Mouse (Mus musculus): ENCODE results near the gene Myl6b.

DNA sequence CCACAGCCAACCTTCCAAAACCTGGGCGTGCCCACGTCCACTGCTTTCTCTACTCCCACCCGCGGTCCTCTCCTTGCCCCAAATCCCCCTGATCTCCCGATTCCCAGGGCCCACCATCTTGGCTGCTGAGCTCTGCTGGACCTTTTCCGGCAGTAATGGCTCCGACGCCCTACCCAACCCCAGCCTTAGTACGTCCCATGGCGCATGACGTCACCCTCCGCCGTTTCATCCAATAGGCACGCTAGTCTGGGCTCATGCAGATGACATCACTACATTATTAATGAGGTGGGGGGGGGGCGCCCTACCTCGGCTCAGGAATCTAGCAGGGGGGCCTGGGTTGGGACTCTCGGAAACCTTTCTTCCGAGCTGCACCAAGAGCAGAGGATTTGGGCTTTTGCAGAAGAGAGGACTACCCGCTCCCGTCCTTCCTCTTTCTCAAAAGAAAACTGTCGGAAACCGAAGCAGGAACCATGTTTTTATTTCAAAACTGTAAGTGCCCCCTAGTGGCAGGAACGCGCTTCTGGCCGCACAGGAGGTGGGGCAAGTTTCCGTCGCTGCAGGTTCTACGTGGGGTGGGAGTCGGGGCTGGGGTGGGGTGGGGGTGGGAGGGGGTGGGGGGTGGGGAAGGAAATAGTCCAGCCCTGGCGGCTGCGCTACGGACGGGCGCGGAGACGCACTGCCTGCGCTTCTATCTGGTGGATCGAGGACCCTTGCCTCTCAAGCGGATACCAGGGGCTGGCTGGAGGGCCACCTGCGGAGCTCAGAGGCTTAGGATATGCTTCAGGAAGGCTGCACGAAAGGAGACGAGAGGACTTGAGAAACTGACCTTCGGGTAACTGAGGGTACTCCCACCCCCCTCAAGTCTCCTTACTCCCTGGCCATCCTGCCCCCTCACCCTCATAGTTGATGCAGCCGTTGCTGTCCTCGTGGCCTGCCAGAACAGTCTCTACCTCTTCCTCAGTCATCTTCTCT is 4.5 kb downstream of the Myl6b start, which contains the start of gene Myl6:
- peak; percentile 66; the same call in 1 of the 2 replicates for TF ChIP-seq ELF1 (IDR thresholded peaks at IDR 0.05; ENCODE audit: low read depth, low read length)
- TF ChIP-seq POLR2A (IDR thresholded peaks at IDR 0.05; ENCODE audit: low read depth, low read length) = peak; percentile 95
- peak; percentile 20 to 74; a peak in 3 of 4 replicates for TF ChIP-seq CTCF (conservative IDR thresholded peaks at IDR 0.05 in 1 of 2, IDR thresholded peaks at IDR 0.05 in 1 of 2; ENCODE audit: low read depth in 2 of 2, low read length in 2 of 2)
- no peak for TF ChIP-seq UBTF (IDR thresholded peaks at IDR 0.05; ENCODE audit: low read depth, low read length)
- no peak for TF ChIP-seq EP300 (IDR thresholded peaks at IDR 0.05; ENCODE audit: low read length)
- TF ChIP-seq MYC (IDR thresholded peaks at IDR 0.05; ENCODE audit: low read depth, low read length) = 0 out of 2 replicates have a peak, but pooled peaks have one; percentile 12
- TF ChIP-seq HCFC1 (IDR thresholded peaks at IDR 0.05; ENCODE audit: low read depth, low read length) = peak; percentile 75
- TF ChIP-seq SIN3A (IDR thresholded peaks at IDR 0.05; ENCODE audit: low read length) = peak; percentile 72
- peak; percentile 67 for TF ChIP-seq MAX (IDR thresholded peaks at IDR 0.05; ENCODE audit: low read length)
- no peak; the same call in 1 of the 2 replicates for TF ChIP-seq BHLHE40 (IDR thresholded peaks at IDR 0.05; ENCODE audit: low read depth, low read length)
- no peak for TF ChIP-seq MAFK (IDR thresholded peaks at IDR 0.05; ENCODE audit: insufficient replicate concordance, low read length)
- peak; percentile 78; the same call in 1 of the 2 replicates for TF ChIP-seq ZMIZ1 (IDR thresholded peaks at IDR 0.05; ENCODE audit: low read depth, low read length)
- TF ChIP-seq CHD2 (IDR thresholded peaks at IDR 0.05; ENCODE audit: low read length) = peak; percentile 72; the same call in 1 of the 2 replicates
- no peak for TF ChIP-seq USF1 (IDR thresholded peaks at IDR 0.05; ENCODE audit: low read depth, low read length)

All from CH12.LX (cell line).